Mouse (Mus musculus) forebrain, embryonic 12.5 days (tissue): ENCODE measurements at regions not wholly inside any gene's neighbourhood (a gene's known extent, or its start where the extent isn't known, plus 50 kb on each side); places are given as distances from the start of the nearest gene placed in this dataset.
A peak's percentile ranks its signal among the peaks of the same experiment; 100 is the strongest.

ENCODE experiments used
- ATAC-seq: fragments of 200-750 bp; cut with Nextera tagmentation; 2 replicates; pipeline ENCODE4 v1.8.0; 2017; ENCODE audit warnings: moderate TSS enrichment; ENCODE audit not compliant: low FRiP score
- H3K27ac ChIP-seq: fragments of 300-500 bp; sonication (generic); 2 replicates; pipeline ENCODE4 v1.5.1; 2016; ENCODE audit warnings: mild to moderate bottlenecking
- H3K27me3 ChIP-seq: fragments of 300-500 bp; sonication (generic); 2 replicates; pipeline ENCODE4 v1.6.1; 2016; ENCODE audit warnings: mild to moderate bottlenecking
- H3K36me3 ChIP-seq: fragments of 300-500 bp; sonication (generic); replicated peaks from 2 replicates; pipeline ENCODE4 v1.6.1; 2016; ENCODE audit warnings: mild to moderate bottlenecking
- H3K4me1 ChIP-seq: fragments of 300-500 bp; sonication (generic); 2 replicates; pipeline ENCODE4 v1.6.1; 2016
- H3K4me2 ChIP-seq: fragments of 300-500 bp; sonication (generic); 2 replicates; pipeline ENCODE4 v1.6.1; 2016; ENCODE audit warnings: mild to moderate bottlenecking, moderate library complexity
- H3K4me3 ChIP-seq: fragments of 300-500 bp; sonication (generic); replicated peaks from 2 replicates; pipeline ENCODE4 v1.5.1; 2016; ENCODE audit warnings: mild to moderate bottlenecking
- H3K9ac ChIP-seq: fragments of 300-500 bp; sonication (generic); 2 replicates; pipeline ENCODE4 v1.6.1; 2016; ENCODE audit warnings: mild to moderate bottlenecking
- H3K9me3 ChIP-seq: fragments of 300-500 bp; sonication (generic); 2 replicates; pipeline ENCODE4 v1.6.1; 2016
- WGBS: fragments of 180-500 bp; shearing (Covaris S2); methylation state at CpG from one replicate; pipeline ENCODE4 v1.1.7; 2016; 5-methylcytosine and 5-hydroxymethylcytosine counted together

DNA sequence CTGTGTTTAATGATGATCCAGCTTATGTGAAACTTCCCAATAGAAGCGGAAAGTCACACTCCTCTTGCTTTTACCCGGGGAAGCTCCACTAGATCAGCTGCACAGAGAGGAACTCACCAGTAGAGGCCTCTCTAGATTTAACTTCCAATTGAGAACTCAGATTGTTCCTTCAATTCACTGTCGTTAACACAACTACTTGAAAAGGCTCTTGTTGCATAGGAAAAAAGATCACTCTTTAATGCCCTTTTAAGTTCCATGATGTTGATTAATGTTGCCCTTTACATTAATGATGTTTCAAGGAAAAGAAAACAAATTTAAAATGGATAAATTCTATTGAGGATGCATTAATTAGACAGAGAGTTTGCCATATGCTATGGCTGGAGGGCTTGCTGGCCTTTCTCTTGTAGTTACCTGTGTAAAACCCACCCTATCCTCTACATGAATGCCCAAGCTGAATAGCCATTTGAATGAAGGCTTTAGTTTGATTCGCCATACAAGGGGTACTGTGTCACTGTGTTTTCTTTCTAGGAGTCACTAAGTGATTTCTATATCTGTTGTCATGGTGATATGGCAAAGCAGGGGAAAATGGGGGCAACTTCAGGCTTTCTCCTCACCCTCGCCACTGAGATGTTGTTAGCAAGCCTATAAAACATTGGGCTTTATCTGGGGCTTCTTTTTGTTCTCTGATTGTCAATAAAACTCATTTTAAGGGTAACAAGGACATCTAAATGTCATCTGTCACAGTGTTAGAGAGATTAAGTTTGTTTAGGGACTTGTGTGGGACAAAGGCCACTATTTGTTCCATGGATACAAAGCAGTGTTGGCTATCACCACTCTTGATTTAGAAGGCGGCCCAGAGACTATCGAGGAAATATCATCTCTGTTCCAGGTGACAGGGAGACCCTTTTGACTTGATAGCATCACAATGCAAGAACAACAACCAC lies 429.9 kb upstream of the Tbc1d2b start:
- Histone ChIP-seq H3K9me3 (no peaks in the 10 kb centered on the region), H3K4me2 (0 out of 2 replicates have a peak overlapping the region, but pooled peaks have one; percentile 13), H3K36me3 (no peaks in the 10 kb centered on the region), H3K9ac (no peak overlapping the region), H3K27ac (peak overlapping the region; percentile 75), H3K4me1 (peaks cover 18% of the 10 kb centered on the region), H3K27me3 (no peaks in the 10 kb centered on the region), H3K4me3 (no peak overlapping the region)
- WGBS: 9% methylated on average over 7 of the region's 7 CpGs
- ATAC-seq: peak; percentile 78

DNA sequence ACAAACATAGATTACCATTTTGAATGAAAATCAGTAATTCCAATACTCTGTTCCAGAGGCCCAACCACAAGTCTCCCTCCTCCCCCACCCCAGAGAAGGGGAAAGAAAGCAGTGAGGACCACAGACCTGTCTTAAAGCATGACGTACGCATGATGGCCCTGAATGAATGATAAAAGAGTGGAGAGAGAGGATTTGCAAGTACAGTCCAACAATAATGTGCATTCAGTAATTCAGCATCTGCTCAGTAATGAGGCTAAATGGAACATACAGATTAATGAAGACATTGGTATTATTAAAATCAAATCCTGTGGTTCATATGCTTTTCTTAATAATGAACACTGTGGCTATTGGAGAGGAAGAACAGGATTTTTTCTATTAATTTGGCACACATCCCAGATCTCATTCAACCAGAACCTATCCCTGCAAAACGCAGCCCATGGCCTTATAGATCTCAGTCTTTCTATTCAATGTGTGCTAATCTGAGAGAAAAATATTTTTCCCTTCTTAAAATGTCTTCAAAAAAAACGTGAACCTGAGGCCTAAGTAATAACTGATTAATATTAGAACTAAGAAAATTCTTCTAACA lies 430.7 kb upstream of the Tbc1d2b start:
- H3K27ac ChIP-seq: peak overlapping the region; percentile 75
- no peak overlapping the region for H3K4me2 ChIP-seq

DNA sequence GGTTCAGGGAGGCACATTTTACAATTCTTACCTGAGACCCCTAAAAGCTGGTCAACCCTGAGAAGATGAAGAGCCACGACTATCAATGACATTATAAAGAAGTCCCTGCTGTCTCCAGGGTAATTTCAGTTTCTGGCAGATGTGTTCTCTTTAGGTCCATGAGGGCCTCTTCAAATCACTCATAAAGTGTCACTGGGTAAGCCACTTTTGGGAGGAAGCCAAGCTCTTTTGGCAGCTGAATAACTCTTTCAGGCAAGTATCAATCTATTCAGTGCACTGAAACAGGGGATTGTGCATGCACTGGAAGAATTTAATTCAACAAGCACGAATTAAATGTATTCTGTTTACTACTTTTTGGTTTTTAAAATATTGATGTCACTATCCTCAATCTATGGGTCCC lies 443.1 kb upstream of the Tbc1d2b start:
- no peak overlapping the region for H3K4me3 ChIP-seq
- peak; percentile 44; the same call in 1 of the 2 replicates for ATAC-seq
- no peak overlapping the region for H3K27ac ChIP-seq

More for the DNA sequence above, 430.7 kb upstream of the Tbc1d2b start:
- H3K9me3 ChIP-seq: no peaks in the 10 kb centered on the region
- H3K4me1 ChIP-seq: peaks cover 18% of the 10 kb centered on the region
- H3K4me3 ChIP-seq: no peak overlapping the region
- no peak overlapping the region for H3K9ac ChIP-seq
- ATAC-seq: peak; percentile 75
- H3K27me3 ChIP-seq: no peaks in the 10 kb centered on the region
- WGBS: 28% methylated on average over 4 of the region's 4 CpGs
- H3K36me3 ChIP-seq: no peaks in the 10 kb centered on the region

DNA sequence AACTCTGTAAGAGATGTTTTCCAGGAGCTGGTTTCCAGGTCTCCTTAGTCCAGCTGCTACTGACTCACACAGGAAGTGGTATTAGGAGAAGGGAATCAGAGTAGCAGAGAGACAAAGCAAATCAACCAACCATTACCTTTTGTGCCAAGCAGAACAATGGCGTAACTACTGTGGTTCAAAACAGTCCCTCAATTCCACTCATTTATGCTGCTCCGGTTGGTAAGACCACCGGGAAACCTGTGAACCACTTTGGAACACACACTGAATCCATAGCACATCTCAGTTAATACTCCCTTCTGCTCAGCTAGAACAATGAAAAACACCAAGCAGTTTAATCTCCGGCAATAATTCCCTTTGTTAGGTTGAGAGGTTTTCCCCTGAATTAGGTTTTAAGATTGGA lies 460.8 kb upstream of the Tbc1d2b start:
- Histone ChIP-seq H3K27me3 (no peaks in the 10 kb centered on the region), H3K9me3 (no peaks in the 10 kb centered on the region), H3K27ac (no peak overlapping the region), H3K4me1 (peaks cover 6% of the 10 kb centered on the region; the same call in 1 of the 2 replicates), H3K4me3 (no peak overlapping the region), H3K4me2 (no peak overlapping the region), H3K9ac (no peak overlapping the region), H3K36me3 (no peaks in the 10 kb centered on the region)
- 15% methylated on average over 4 of the region's 4 CpGs for WGBS
- ATAC-seq: peak; percentile 58; the same call in 1 of the 2 replicates

More for the DNA sequence above, 443.1 kb upstream of the Tbc1d2b start:
- Histone ChIP-seq H3K27me3 (no peaks in the 10 kb centered on the region), H3K9ac (no peak overlapping the region), H3K4me2 (no peak overlapping the region), H3K9me3 (no peaks in the 10 kb centered on the region), H3K4me1 (no peaks in the 10 kb centered on the region), H3K36me3 (no peaks in the 10 kb centered on the region)
- 55% methylated on average over 2 of the region's 2 CpGs for WGBS

DNA sequence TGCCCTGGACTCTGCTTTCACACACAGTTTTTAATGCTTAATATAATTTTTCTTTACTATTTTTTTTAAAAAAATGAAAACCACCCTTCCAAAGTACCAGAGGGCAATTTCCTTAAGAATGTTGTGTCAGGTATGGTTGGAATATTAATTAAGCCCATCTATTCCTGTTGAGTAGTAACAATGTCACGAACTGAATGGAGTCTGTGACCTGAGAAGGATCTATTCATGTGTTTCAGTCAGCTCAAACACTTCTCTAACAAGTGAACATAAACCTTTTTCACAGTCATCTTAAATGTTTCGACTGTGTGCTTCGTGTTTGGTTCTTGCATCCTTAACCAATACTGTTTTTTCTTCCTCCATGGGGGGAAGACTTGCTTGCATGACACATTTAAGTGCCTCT lies 486.6 kb upstream of the Tbc1d2b start:
- no peak overlapping the region for H3K9ac ChIP-seq
- H3K27ac ChIP-seq: no peak overlapping the region
- 8% methylated on average over 3 of the region's 3 CpGs for WGBS
- H3K4me3 ChIP-seq: no peak overlapping the region
- no peaks in the 10 kb centered on the region for H3K9me3 ChIP-seq
- peaks cover 3% of the 10 kb centered on the region; the same call in 1 of the 2 replicates for H3K4me1 ChIP-seq
- peak; percentile 63; the same call in 1 of the 2 replicates for ATAC-seq
- H3K27me3 ChIP-seq: no peaks in the 10 kb centered on the region
- H3K36me3 ChIP-seq: no peaks in the 10 kb centered on the region
- no peak overlapping the region for H3K4me2 ChIP-seq

DNA sequence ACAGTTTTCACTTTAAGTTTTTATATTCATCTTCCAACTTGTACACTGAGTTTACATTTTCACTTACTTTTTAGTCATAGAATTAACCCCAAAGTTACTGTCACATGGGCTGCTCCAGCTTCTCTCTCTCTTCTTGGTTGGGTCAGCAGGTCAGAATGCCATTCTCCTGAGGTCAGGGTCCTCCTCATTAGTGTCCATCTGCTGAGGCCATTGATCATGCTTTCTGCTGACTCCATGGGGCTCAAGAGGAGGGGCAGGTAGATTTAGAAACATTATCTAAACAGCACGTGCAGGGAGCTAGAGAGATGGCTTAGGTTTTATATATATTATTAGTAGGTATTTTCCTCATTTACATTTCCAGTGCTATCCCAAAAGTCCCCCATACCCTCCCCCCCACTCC lies 503.7 kb upstream of the Tbc1d2b start:
- no peak for ATAC-seq
- 13% methylated on average over 1 of the region's 1 CpGs for WGBS
- no peak overlapping the region for H3K9ac ChIP-seq

DNA sequence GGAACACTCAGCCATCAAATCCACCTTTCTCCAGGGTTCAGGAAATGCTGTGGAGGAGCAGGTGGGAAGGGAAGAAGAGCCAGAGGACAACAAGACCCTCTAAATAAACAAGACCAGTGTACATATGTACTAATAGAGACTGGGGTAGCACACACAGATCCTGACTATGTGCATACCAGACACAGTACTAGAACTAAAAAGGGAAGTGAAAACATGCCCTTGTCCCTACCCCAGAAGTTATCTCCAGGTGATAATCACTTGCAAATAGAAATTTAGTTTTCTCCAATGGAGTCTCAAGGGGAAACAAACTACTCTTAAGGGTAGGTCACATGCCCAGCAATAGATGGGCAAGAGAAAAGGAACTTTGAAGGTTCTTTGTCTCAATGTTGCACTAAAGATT lies 518.9 kb upstream of the Tbc1d2b start:
- Histone ChIP-seq H3K27ac (no peak overlapping the region), H3K9ac (no peak overlapping the region), H3K27me3 (no peaks in the 10 kb centered on the region), H3K4me2 (no peak overlapping the region), H3K36me3 (no peaks in the 10 kb centered on the region), H3K4me3 (no peak overlapping the region), H3K4me1 (no peaks in the 10 kb centered on the region), H3K9me3 (no peaks in the 10 kb centered on the region)
- ATAC-seq: no peak

More for the DNA sequence above, 503.7 kb upstream of the Tbc1d2b start:
- Histone ChIP-seq H3K9me3 (no peaks in the 10 kb centered on the region), H3K4me1 (no peaks in the 10 kb centered on the region), H3K4me2 (no peak overlapping the region), H3K4me3 (no peak overlapping the region), H3K36me3 (no peaks in the 10 kb centered on the region), H3K27ac (no peak overlapping the region), H3K27me3 (no peaks in the 10 kb centered on the region)

DNA sequence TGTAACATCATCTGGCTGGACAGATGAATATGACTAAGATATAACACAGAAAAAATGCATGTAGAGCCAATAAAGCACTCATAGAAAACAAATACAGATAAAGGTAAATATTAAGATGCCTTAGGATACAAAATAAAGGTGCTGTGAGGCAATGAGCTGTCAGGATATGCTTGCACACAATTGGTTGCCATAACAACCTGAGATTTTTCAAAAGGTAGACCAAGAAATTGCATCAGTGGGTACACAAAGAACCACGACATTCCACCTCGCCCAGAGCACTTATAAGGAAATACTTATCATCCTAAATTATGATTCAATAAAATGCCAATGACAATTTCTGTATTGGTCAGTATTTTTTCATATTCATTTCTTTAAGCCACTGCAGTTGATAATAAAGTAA lies 521.3 kb upstream of the Tbc1d2b start:
- Histone ChIP-seq H3K9ac (no peak overlapping the region), H3K27me3 (no peaks in the 10 kb centered on the region), H3K4me1 (no peaks in the 10 kb centered on the region), H3K36me3 (no peaks in the 10 kb centered on the region), H3K9me3 (no peaks in the 10 kb centered on the region), H3K4me3 (no peak overlapping the region), H3K4me2 (no peak overlapping the region), H3K27ac (no peak overlapping the region)
- no peak for ATAC-seq
- WGBS: 72% methylated on average over 2 of the region's 2 CpGs

DNA sequence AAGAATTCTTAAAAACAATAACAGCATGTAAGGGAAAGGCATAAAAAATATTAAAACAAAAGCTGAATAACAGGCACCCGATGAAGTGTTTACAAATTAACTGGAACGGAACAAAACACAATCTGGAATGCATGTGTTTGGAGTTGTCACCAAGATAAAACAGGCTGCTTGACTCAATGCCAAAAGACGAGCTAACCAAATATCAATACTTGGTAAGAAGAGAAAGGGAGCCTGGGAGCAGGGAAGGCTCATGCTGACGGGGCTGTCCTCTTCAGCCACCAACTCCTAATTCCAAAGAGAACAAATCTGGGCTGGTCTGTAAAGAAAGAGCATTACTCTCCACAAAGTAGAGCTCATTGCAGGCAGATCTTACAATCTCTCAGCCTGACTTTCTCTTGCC lies 545.4 kb upstream of the Zic4 start:
- Histone ChIP-seq H3K4me3 (no peak overlapping the region), H3K36me3 (no peaks in the 10 kb centered on the region)

DNA sequence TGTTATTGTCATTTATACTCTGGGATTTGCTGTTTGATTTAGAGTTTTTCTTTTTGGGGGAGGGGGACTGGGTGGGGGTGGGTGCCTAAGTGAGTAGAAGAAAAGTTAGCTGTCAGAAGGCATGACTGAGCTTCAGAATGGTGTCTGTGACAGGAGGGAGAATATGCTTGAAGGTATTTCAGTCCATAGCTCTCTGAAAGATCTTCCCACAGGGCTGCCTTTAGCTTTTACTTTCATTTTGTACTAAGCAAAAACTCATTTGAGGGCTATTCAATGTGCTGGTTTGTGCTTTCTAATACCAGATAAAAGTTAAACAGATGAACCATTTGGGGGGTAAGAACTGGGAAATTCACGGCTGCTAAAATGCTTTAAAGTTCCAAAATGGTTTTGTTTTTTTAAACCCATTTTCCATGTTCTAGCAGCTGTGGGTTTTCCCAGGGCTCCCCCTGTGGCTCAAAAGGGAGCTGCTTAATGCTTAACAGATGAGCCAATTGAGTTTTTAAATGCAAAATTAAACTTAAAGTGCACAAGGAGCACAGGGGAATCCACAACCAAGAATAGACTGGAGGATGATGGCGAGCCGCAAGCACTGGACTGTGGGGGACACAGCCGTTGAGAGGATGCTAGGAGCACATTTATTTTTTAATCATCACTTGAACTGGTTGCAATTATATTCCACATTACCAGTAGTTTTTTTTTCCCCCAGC lies 538.5 kb upstream of the Zic4 start:
- H3K4me1 ChIP-seq: no peaks in the 10 kb centered on the region
- no peak overlapping the region for H3K4me3 ChIP-seq
- ATAC-seq: no peak
- no peaks in the 10 kb centered on the region for H3K36me3 ChIP-seq
- H3K27ac ChIP-seq: no peak overlapping the region
- WGBS: 78% methylated on average over 4 of the region's 4 CpGs
- H3K27me3 ChIP-seq: no peaks in the 10 kb centered on the region
- H3K9ac ChIP-seq: no peak overlapping the region
- no peaks in the 10 kb centered on the region for H3K9me3 ChIP-seq
- H3K4me2 ChIP-seq: no peak overlapping the region

More for the DNA sequence above, 545.4 kb upstream of the Zic4 start:
- WGBS: 47% methylated on average over 4 of the region's 4 CpGs
- ATAC-seq: no peak
- Histone ChIP-seq H3K9ac (no peak overlapping the region), H3K4me2 (no peak overlapping the region), H3K27me3 (no peaks in the 10 kb centered on the region), H3K27ac (no peak overlapping the region), H3K9me3 (no peaks in the 10 kb centered on the region), H3K4me1 (no peaks in the 10 kb centered on the region)

DNA sequence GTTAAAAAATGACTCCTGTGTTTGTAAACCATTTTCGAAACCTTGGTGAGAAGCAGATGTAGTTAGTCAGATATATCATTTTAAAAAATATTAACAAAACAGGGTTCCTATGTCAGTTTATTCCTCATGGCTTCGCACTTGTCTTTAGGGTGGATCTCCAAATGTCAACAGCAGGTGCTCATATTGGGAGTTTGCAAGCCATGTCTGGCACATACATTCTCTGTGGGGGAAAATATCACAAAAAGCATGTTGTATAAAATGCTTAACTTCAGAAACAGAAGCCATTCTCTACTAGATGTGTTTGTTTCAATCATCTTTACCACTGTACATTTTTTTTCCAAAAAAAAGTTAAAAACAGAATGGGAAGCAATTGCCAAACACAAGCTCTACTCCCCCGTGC lies 534.7 kb upstream of the Zic4 start:
- Histone ChIP-seq H3K4me2 (no peak overlapping the region), H3K27ac (no peak overlapping the region), H3K9ac (no peak overlapping the region), H3K27me3 (no peaks in the 10 kb centered on the region), H3K36me3 (no peaks in the 10 kb centered on the region), H3K9me3 (no peaks in the 10 kb centered on the region), H3K4me3 (no peak overlapping the region), H3K4me1 (no peaks in the 10 kb centered on the region)
- WGBS: 78% methylated on average over 3 of the region's 3 CpGs
- ATAC-seq: no peak

DNA sequence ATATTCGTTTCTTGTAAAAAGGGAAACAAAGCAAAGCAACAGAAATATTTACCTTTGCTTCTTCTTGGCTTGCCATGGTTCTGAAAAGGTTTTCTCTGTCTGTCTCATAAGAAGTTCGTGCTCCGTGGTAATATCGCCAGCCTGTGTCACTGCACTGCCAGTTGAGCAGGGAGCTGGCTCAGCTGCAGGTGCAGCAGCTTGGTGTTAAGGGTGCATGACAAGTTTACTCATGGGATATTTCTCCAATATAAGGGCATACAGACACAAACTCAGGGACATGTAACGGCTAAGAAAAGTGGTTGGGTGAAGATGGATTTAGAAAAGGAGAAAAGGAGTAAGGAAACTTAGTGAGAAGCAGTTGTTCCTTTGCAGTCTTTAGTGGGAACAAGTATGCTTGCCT lies 533.5 kb upstream of the Zic4 start:
- no peaks in the 10 kb centered on the region for H3K27me3 ChIP-seq
- H3K9ac ChIP-seq: 0 out of 2 replicates have a peak overlapping the region, but pooled peaks have one; percentile 33
- H3K4me2 ChIP-seq: peak overlapping the region; percentile 25
- peak overlapping the region; percentile 46; the same call in 1 of the 2 replicates for H3K27ac ChIP-seq
- H3K4me3 ChIP-seq: no peak overlapping the region; the same call in 1 of the 2 replicates
- 38% methylated on average over 5 of the region's 5 CpGs for WGBS
- H3K4me1 ChIP-seq: peaks cover 2% of the 10 kb centered on the region
- ATAC-seq: no peak
- no peaks in the 10 kb centered on the region for H3K9me3 ChIP-seq
- no peaks in the 10 kb centered on the region for H3K36me3 ChIP-seq
